Comparison of ENCODE assay signal across 26 mouse cellular contexts in the genomic region with DNA sequence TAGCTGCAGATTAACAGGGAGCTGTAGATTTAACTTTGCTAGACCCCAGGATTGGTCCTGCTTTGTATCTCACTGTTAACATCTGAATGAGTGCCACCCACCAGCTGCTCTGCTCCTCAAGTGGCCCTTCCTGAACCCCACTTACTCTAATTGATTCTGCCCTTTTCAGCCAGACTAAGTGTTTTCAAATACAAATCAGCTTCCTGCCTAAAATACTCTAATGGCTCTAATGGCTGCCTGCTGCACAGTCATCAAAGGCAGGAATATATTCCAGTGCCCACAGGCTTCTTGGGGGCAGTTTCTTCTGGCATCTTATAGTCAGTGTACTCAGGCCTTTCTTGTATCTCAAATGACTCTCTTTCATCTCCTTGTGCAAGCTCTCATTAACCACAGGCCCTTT. TPM values are rescaled to one million over a fixed set of nuclear protein-coding genes. Genes with fewer than 3 reads are reported as not detected.
A peak's percentile ranks its signal among the peaks of the same experiment; 100 is the strongest.
DNase-seq lines count a peak whose midpoint lies in the region; ATAC-seq and TF ChIP-seq lines count a peak whose summit lies in the region.
"Had no signal": no experiment of that assay in that cellular context is flagged by ENCODE, and none has a peak within 500 bp of the region (broad histone marks: within the 10 kb centered on the region; RNA-seq: fewer than 3 reads in every experiment).

No protein-coding gene starts in this region.

- intact Hi-C loops in left cerebral cortex, adult 2 months (cut with DNase I) = no loop called here

- H3K9ac ChIP-seq in embryonic facial prominence, embryonic 11.5 days (replicated peaks; ENCODE audit: low read length) = no peak overlapping the region
- H3K9ac ChIP-seq in midbrain, embryonic 15.5 days = no peak overlapping the region
- no peak overlapping the region for H3K9ac ChIP-seq in midbrain, postnatal 0 days (replicated peaks; ENCODE audit: low read length, poor library complexity, severe bottlenecking)
- H3K9ac ChIP-seq in forebrain, embryonic 13.5 days = no peak overlapping the region
- no peak overlapping the region for H3K9ac ChIP-seq in forebrain, postnatal 0 days
- H3K9ac ChIP-seq: embryonic facial prominence, embryonic 13.5 days; heart, embryonic 13.5 days; hindbrain, embryonic 15.5 days had no signal

- no peaks in the 10 kb centered on the region for H3K36me3 ChIP-seq in embryonic facial prominence, embryonic 11.5 days (replicated peaks; ENCODE audit: control insufficient read depth, insufficient read depth, low read depth, low read length)
- no peaks in the 10 kb centered on the region for H3K36me3 ChIP-seq in embryonic facial prominence, embryonic 10.5 days (replicated peaks)
- H3K36me3 ChIP-seq in midbrain, embryonic 15.5 days (replicated peaks) = no peaks in the 10 kb centered on the region
- no peaks in the 10 kb centered on the region for H3K36me3 ChIP-seq in midbrain, postnatal 0 days (ENCODE audit: insufficient read depth, low read length)
- no peaks in the 10 kb centered on the region for H3K36me3 ChIP-seq in forebrain, embryonic 13.5 days (ENCODE audit: poor library complexity, severe bottlenecking)
- H3K36me3 ChIP-seq in forebrain, postnatal 0 days (ENCODE audit: insufficient read depth) = no peaks in the 10 kb centered on the region
- H3K36me3 ChIP-seq: embryonic facial prominence, embryonic 13.5 days; heart, embryonic 13.5 days; hindbrain, embryonic 15.5 days had no signal

- no peak overlapping the region for H3K4me3 ChIP-seq in embryonic facial prominence, embryonic 11.5 days (ENCODE audit: low read depth, low read length)
- no peak overlapping the region for H3K4me3 ChIP-seq in embryonic facial prominence, embryonic 10.5 days
- H3K4me3 ChIP-seq in midbrain, embryonic 15.5 days = no peak overlapping the region
- no peak overlapping the region for H3K4me3 ChIP-seq in midbrain, postnatal 0 days (ENCODE audit: low read depth, low read length)
- no peak overlapping the region for H3K4me3 ChIP-seq in forebrain, embryonic 13.5 days
- H3K4me3 ChIP-seq in forebrain, postnatal 0 days (ENCODE audit: low read depth, low read length) = no peak overlapping the region
- H3K4me3 ChIP-seq in left cerebral cortex, adult 2 months = no peak overlapping the region
- H3K4me3 ChIP-seq: embryonic facial prominence, embryonic 13.5 days; heart, embryonic 13.5 days; hindbrain, embryonic 15.5 days had no signal

- H3K9me3 ChIP-seq in embryonic facial prominence, embryonic 11.5 days (replicated peaks; ENCODE audit: control insufficient read depth, low read length) = no peaks in the 10 kb centered on the region
- H3K9me3 ChIP-seq in embryonic facial prominence, embryonic 10.5 days = no peaks in the 10 kb centered on the region
- no peaks in the 10 kb centered on the region for H3K9me3 ChIP-seq in midbrain, embryonic 15.5 days
- no peaks in the 10 kb centered on the region for H3K9me3 ChIP-seq in midbrain, postnatal 0 days (ENCODE audit: low read length)
- H3K9me3 ChIP-seq in forebrain, embryonic 13.5 days (replicated peaks) = no peaks in the 10 kb centered on the region
- H3K9me3 ChIP-seq in forebrain, postnatal 0 days (ENCODE audit: low read length) = no peaks in the 10 kb centered on the region
- H3K9me3 ChIP-seq: embryonic facial prominence, embryonic 13.5 days; heart, embryonic 13.5 days; hindbrain, embryonic 15.5 days had no signal

- 0 out of 2 replicates have a peak, but pooled peaks have one; percentile 44 for ATAC-seq in embryonic facial prominence, embryonic 11.5 days (replicated peaks; ENCODE audit: insufficient number of reproducible peaks, low FRiP score, low TSS enrichment, low read depth)
- peak; percentile 54 for ATAC-seq in midbrain, embryonic 15.5 days (replicated peaks)
- no peak for ATAC-seq in midbrain, postnatal 0 days (ENCODE audit: low FRiP score)
- ATAC-seq in forebrain, embryonic 13.5 days = peak; percentile 75; the same call in 1 of the 2 replicates
- peak; percentile 78 for ATAC-seq in forebrain, postnatal 0 days
- ATAC-seq: activated CD4-positive, CD25-positive, alpha-beta regulatory T cell, adult 4 months; CD4-positive, CD25-positive, alpha-beta regulatory T cell, adult 4 months; intestine, embryonic 16.5 days had no signal

- peak; percentile 10 for DNase-seq in embryonic facial prominence, embryonic 11.5 days (ENCODE audit: low spot score)
- no peak for DNase-seq in embryonic facial prominence, embryonic 10.5 days (ENCODE audit: low spot score)
- no peak for DNase-seq in midbrain, postnatal 0 days (ENCODE audit: low spot score)
- no peak for DNase-seq in forebrain, postnatal 0 days
- DNase-seq in left cerebral cortex, adult 2 months (ENCODE audit: extremely low spot score in 1 of 2, low spot score in 2 of 2) = no peak
- no peak for DNase-seq in spleen, adult 18-20 months
- DNase-seq: adrenal gland, postnatal 25 days; B cell, adult 2 months; cerebellum, adult 2 months; cerebellum, postnatal 10 days; embryo, embryonic 11 days; gastrocnemius, postnatal 14 days; heart, postnatal 36 days had no signal

- no peaks in the 10 kb centered on the region for H3K27me3 ChIP-seq in embryonic facial prominence, embryonic 11.5 days (ENCODE audit: control insufficient read depth, insufficient read depth, low read length)
- peaks cover 11% of the 10 kb centered on the region; the same call in 1 of the 2 replicates for H3K27me3 ChIP-seq in embryonic facial prominence, embryonic 10.5 days (replicated peaks; ENCODE audit: low read depth, poor library complexity, severe bottlenecking)
- H3K27me3 ChIP-seq in midbrain, embryonic 15.5 days (replicated peaks) = no peaks in the 10 kb centered on the region
- H3K27me3 ChIP-seq in midbrain, postnatal 0 days (ENCODE audit: insufficient read depth, low read length) = no peaks in the 10 kb centered on the region
- peaks cover 78% of the 10 kb centered on the region for H3K27me3 ChIP-seq in forebrain, embryonic 13.5 days
- no peaks in the 10 kb centered on the region; the same call in 1 of the 2 replicates for H3K27me3 ChIP-seq in forebrain, postnatal 0 days (ENCODE audit: insufficient read depth, low read length)
- H3K27me3 ChIP-seq: embryonic facial prominence, embryonic 13.5 days; heart, embryonic 13.5 days; hindbrain, embryonic 15.5 days had no signal

- no peaks in the 10 kb centered on the region for H3K4me1 ChIP-seq in embryonic facial prominence, embryonic 11.5 days (ENCODE audit: control insufficient read depth, insufficient read depth, low read length)
- peaks cover 6% of the 10 kb centered on the region; the same call in 1 of the 2 replicates for H3K4me1 ChIP-seq in embryonic facial prominence, embryonic 10.5 days
- no peaks in the 10 kb centered on the region for H3K4me1 ChIP-seq in midbrain, embryonic 15.5 days
- H3K4me1 ChIP-seq in midbrain, postnatal 0 days (ENCODE audit: insufficient read depth, low read length) = no peaks in the 10 kb centered on the region
- H3K4me1 ChIP-seq in forebrain, embryonic 13.5 days = 0 out of 2 replicates have a peak, but pooled peaks cover 9% of the 10 kb centered on the region
- no peaks in the 10 kb centered on the region for H3K4me1 ChIP-seq in forebrain, postnatal 0 days (ENCODE audit: insufficient read depth)
- H3K4me1 ChIP-seq: embryonic facial prominence, embryonic 13.5 days; heart, embryonic 13.5 days; hindbrain, embryonic 15.5 days had no signal

- no peak overlapping the region for H3K27ac ChIP-seq in embryonic facial prominence, embryonic 11.5 days (replicated peaks; ENCODE audit: low read depth, low read length)
- H3K27ac ChIP-seq in embryonic facial prominence, embryonic 10.5 days (replicated peaks) = no peak overlapping the region
- H3K27ac ChIP-seq in midbrain, embryonic 15.5 days = no peak overlapping the region
- H3K27ac ChIP-seq in midbrain, postnatal 0 days (ENCODE audit: low read depth, low read length) = no peak overlapping the region
- H3K27ac ChIP-seq in forebrain, embryonic 13.5 days = no peak overlapping the region
- no peak overlapping the region for H3K27ac ChIP-seq in forebrain, postnatal 0 days (ENCODE audit: low read depth, low read length)
- no peak overlapping the region for H3K27ac ChIP-seq in left cerebral cortex, adult 2 months
- H3K27ac ChIP-seq: embryonic facial prominence, embryonic 13.5 days; heart, embryonic 13.5 days; hindbrain, embryonic 15.5 days had no signal

- TF ChIP-seq CTCF in midbrain, postnatal 0 days (IDR thresholded peaks at IDR 0.05) = no peak
- no peak for TF ChIP-seq CTCF in forebrain, postnatal 0 days (IDR thresholded peaks at IDR 0.05; ENCODE audit: low read depth)
- no peak for TF ChIP-seq CTCF in left cerebral cortex, adult 2 months (IDR thresholded peaks at IDR 0.05)

- H3K4me2 ChIP-seq in embryonic facial prominence, embryonic 11.5 days (ENCODE audit: low read depth, low read length) = no peak overlapping the region
- no peak overlapping the region for H3K4me2 ChIP-seq in midbrain, embryonic 15.5 days
- no peak overlapping the region for H3K4me2 ChIP-seq in midbrain, postnatal 0 days (ENCODE audit: low read depth, low read length, poor library complexity, severe bottlenecking)
- H3K4me2 ChIP-seq in forebrain, embryonic 13.5 days = no peak overlapping the region
- no peak overlapping the region for H3K4me2 ChIP-seq in forebrain, postnatal 0 days (ENCODE audit: low read depth)
- H3K4me2 ChIP-seq: embryonic facial prominence, embryonic 13.5 days; heart, embryonic 13.5 days; hindbrain, embryonic 15.5 days had no signal

RNA-seq across cellular contexts. Expression of a gene that starts 33.5 kb away (rescaled TPM):
- 0.98 and 1.6 TPM in 2 replicates for polyA plus RNA-seq in embryonic facial prominence, embryonic 11.5 days (2014; fragmentation: Nextera tagmentation; extraction: Ambion mirVana)
- polyA plus RNA-seq in embryonic facial prominence, embryonic 10.5 days (2016; fragmentation: Nextera tagmentation; extraction: Ambion mirVana) = 1.1 and 3.0 TPM in 2 replicates
- polyA plus RNA-seq in midbrain, embryonic 15.5 days (2015; fragmentation: Nextera tagmentation; extraction: Ambion mirVana) = 3.3 and 3.6 TPM in 2 replicates
- total RNA-seq in midbrain, postnatal 0 days (2014; rRNA removed) = 6.4 and 13.3 TPM in 2 replicates
- polyA plus RNA-seq in midbrain, postnatal 0 days (2015; fragmentation: Nextera tagmentation; extraction: Ambion mirVana) = 2.7 and 4.0 TPM in 2 replicates
- 0.09 TPM in 2 replicates for polyA plus RNA-seq in forebrain, embryonic 13.5 days (2015; fragmentation: Nextera tagmentation; extraction: Ambion mirVana)
- not detected in 2 replicates for total RNA-seq in forebrain, postnatal 0 days (2014; rRNA removed)
- polyA plus RNA-seq in forebrain, postnatal 0 days (2015; fragmentation: Nextera tagmentation; extraction: Ambion mirVana) = 0.18 and 0.19 TPM in 2 replicates
- total RNA-seq in left cerebral cortex, adult 2 months (2021) = not detected
- total RNA-seq: adrenal gland, adult 18-20 months; adrenal gland, postnatal 25 days; common myeloid progenitor, adult 5-6 weeks; gastrocnemius, postnatal 14 days; heart, postnatal 36 days; MEL had no signal
- polyA plus RNA-seq: activated CD4-positive, CD25-positive, alpha-beta regulatory T cell, adult 4 months; CD4-positive, CD25-positive, alpha-beta regulatory T cell, adult 4 months; frontal cortex, adult 2 months; heart, postnatal 0 days had no signal
